Mouse (Mus musculus): ENCODE measurements at regions not wholly inside any gene's neighbourhood (a gene's known extent, or its start where the extent isn't known, plus 50 kb on each side); places are given as distances from the start of the nearest gene placed in this dataset.

- TF ChIP-seq CTCF (IDR thresholded peaks at IDR 0.05; ENCODE audit: low read depth) (no peak), EP300 (IDR thresholded peaks at IDR 0.05; ENCODE audit: low read depth) (no peak)
These were observed 69.1 kb upstream of the Tbx3 start for GRCm38 (mm10) chr5:119601390-119601789.
